Mouse (Mus musculus) megakaryocyte, embryonic 14.5 days (primary cell): ENCODE results near the gene Slc30a4.

Source experiments
- FLI1 ChIP-seq: IDR thresholded peaks from 2 replicates; pipeline ENCODE4 v1.6.1; 2012; ENCODE audit warnings: low read length, inconsistent platforms, mixed read lengths
- GATA1 ChIP-seq: IDR thresholded peaks from 3 replicates; pipeline ENCODE4 v1.6.1; 2012; ENCODE audit warnings: mixed read lengths, low read length, inconsistent platforms, borderline replicate concordance

DNA sequence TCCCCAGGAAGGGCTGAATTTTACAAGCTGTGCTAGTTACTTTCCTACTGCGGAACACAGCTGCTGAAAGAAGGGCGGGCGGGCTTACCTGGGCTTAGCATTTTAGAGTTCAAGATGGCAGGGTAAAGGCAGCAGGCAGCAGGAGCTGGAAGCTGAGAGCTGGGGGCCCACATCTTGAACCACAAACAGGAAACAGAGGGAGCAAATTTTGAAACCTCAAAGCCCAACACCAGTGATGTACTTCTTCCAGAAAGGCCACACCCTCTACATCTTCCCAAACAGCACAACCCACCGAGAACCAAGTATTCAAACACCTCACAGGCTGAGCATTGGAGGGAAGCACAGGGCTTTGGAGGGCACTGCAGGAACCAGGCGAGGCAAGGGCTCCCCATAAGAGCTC is 29.6 kb downstream of the Slc30a4 start:
- no peak for TF ChIP-seq GATA1
- TF ChIP-seq FLI1 = no peak
